Mouse (Mus musculus): ENCODE results near the gene Fcgrt. TPM values are rescaled to one million over a fixed set of nuclear protein-coding genes. Genes with fewer than 3 reads are reported as not detected.
A peak's percentile ranks its signal among the peaks of the same experiment; 100 is the strongest.

Gene Fcgrt
- polyA plus RNA-seq, 1 experiment: not detected

- WGBS: 94% methylated on average over 13 of the region's 13 CpGs
- no peaks in the 10 kb centered on the region for H3K4me1 ChIP-seq (ENCODE audit: control insufficient read depth, insufficient read depth, low read length)
- H3K27ac ChIP-seq (ENCODE audit: insufficient read depth, low read depth, low read length): no peak overlapping the region
- no peak for TF ChIP-seq POLR2A (IDR thresholded peaks at IDR 0.05; ENCODE audit: insufficient read depth, low read depth, low read length)
- TF ChIP-seq CTCF (IDR thresholded peaks at IDR 0.05; ENCODE audit: insufficient read depth, low read depth, low read length): no peak
- no peak overlapping the region for H3K4me3 ChIP-seq (ENCODE audit: insufficient read depth, low read depth, low read length)
Observed at GRCm38 (mm10) chr7:45144368-45145174, 40.9 kb upstream of the Fcgrt start.

GRCm38 (mm10) chr7:45141914-45142313 lies 38.3 kb upstream of the Fcgrt start:
- TF ChIP-seq CTCF (IDR thresholded peaks at IDR 0.05; ENCODE audit: insufficient read depth, low read depth, low read length) (no peak), POLR2A (IDR thresholded peaks at IDR 0.05; ENCODE audit: insufficient read depth, low read depth, low read length) (no peak)
- Histone ChIP-seq H3K27ac (ENCODE audit: insufficient read depth, low read depth, low read length) (no peak overlapping the region), H3K4me1 (ENCODE audit: control insufficient read depth, insufficient read depth, low read length) (no peaks in the 10 kb centered on the region), H3K4me3 (ENCODE audit: insufficient read depth, low read depth, low read length) (no peak overlapping the region)
- 92% methylated on average over 5 of the region's 5 CpGs for WGBS

- WGBS: 88% methylated on average over 3 of the region's 3 CpGs
- no peak overlapping the region for H3K4me3 ChIP-seq (ENCODE audit: insufficient read depth, low read depth, low read length)
- no peaks in the 10 kb centered on the region for H3K4me1 ChIP-seq (ENCODE audit: control insufficient read depth, insufficient read depth, low read length)
- H3K27ac ChIP-seq (ENCODE audit: insufficient read depth, low read depth, low read length): no peak overlapping the region
- TF ChIP-seq CTCF (IDR thresholded peaks at IDR 0.05; ENCODE audit: insufficient read depth, low read depth, low read length) (no peak), POLR2A (IDR thresholded peaks at IDR 0.05; ENCODE audit: insufficient read depth, low read depth, low read length) (no peak)
Observed at GRCm38 (mm10) chr7:45141319-45141718, 37.7 kb upstream of the Fcgrt start.

- H3K4me1 ChIP-seq (ENCODE audit: control insufficient read depth, insufficient read depth, low read length): peaks cover 4% of the 10 kb centered on the region
- no peak overlapping the region for H3K4me3 ChIP-seq (ENCODE audit: insufficient read depth, low read depth, low read length)
- 82% methylated on average over 8 of the region's 8 CpGs for WGBS
- no peak for TF ChIP-seq POLR2A (IDR thresholded peaks at IDR 0.05; ENCODE audit: insufficient read depth, low read depth, low read length)
- TF ChIP-seq CTCF (IDR thresholded peaks at IDR 0.05; ENCODE audit: insufficient read depth, low read depth, low read length): no peak
- H3K27ac ChIP-seq (ENCODE audit: insufficient read depth, low read depth, low read length): no peak overlapping the region
Observed at GRCm38 (mm10) chr7:45139904-45140723, 36.5 kb upstream of the Fcgrt start.

- H3K4me3 ChIP-seq (ENCODE audit: insufficient read depth, low read depth, low read length): no peak overlapping the region
- TF ChIP-seq POLR2A (IDR thresholded peaks at IDR 0.05; ENCODE audit: insufficient read depth, low read depth, low read length): no peak
- no peak for TF ChIP-seq CTCF (IDR thresholded peaks at IDR 0.05; ENCODE audit: insufficient read depth, low read depth, low read length)
- peaks cover 7% of the 10 kb centered on the region for H3K4me1 ChIP-seq (ENCODE audit: control insufficient read depth, insufficient read depth, low read length)
- WGBS: 90% methylated on average over 1 of the region's 1 CpGs
- H3K27ac ChIP-seq (ENCODE audit: insufficient read depth, low read depth, low read length): no peak overlapping the region
Observed at GRCm38 (mm10) chr7:45138403-45138802, 34.8 kb upstream of the Fcgrt start.

- TF ChIP-seq POLR2A (IDR thresholded peaks at IDR 0.05; ENCODE audit: insufficient read depth, low read depth, low read length) (no peak), CTCF (IDR thresholded peaks at IDR 0.05; ENCODE audit: insufficient read depth, low read depth, low read length) (no peak)
Observed at GRCm38 (mm10) chr7:45137171-45138006, 33.7 kb upstream of the Fcgrt start.

GRCm38 (mm10) chr7:45135993-45136567 lies 32.4 kb upstream of the Fcgrt start, which contains the start of the genes Gm45713 and Flt3l:
Gene Gm45713 (minus strand): TSS chr7:45136231.
Gene Flt3l (minus strand): TSS chr7:45136432.
- 3% methylated on average over 29 of the region's 29 CpGs for WGBS

More at GRCm38 (mm10) chr7:45137171-45138006, 33.7 kb upstream of the Fcgrt start:
- WGBS: 90% methylated on average over 12 of the region's 12 CpGs
- no peak overlapping the region for H3K27ac ChIP-seq (ENCODE audit: insufficient read depth, low read depth, low read length)
- H3K4me1 ChIP-seq (ENCODE audit: control insufficient read depth, insufficient read depth, low read length): peaks cover 7% of the 10 kb centered on the region
- no peak overlapping the region for H3K4me3 ChIP-seq (ENCODE audit: insufficient read depth, low read depth, low read length)

GRCm38 (mm10) chr7:45135370-45135769 lies 31.7 kb upstream of the Fcgrt start:
- TF ChIP-seq POLR2A (IDR thresholded peaks at IDR 0.05; ENCODE audit: insufficient read depth, low read depth, low read length): no peak
- TF ChIP-seq CTCF (IDR thresholded peaks at IDR 0.05; ENCODE audit: insufficient read depth, low read depth, low read length): no peak
- Histone ChIP-seq H3K4me3 (ENCODE audit: insufficient read depth, low read depth, low read length) (peak overlapping the region; percentile 66), H3K27ac (ENCODE audit: insufficient read depth, low read depth, low read length) (no peak overlapping the region), H3K4me1 (ENCODE audit: control insufficient read depth, insufficient read depth, low read length) (peaks cover 7% of the 10 kb centered on the region)
- 89% methylated on average over 3 of the region's 3 CpGs for WGBS

More at GRCm38 (mm10) chr7:45135993-45136567, 32.4 kb upstream of the Fcgrt start, which contains the start of the genes Gm45713 and Flt3l:
- peak within 1 kb of the TSS; percentile 66 for H3K4me3 ChIP-seq (ENCODE audit: insufficient read depth, low read depth, low read length)
- TF ChIP-seq POLR2A (IDR thresholded peaks at IDR 0.05; ENCODE audit: insufficient read depth, low read depth, low read length) (no peak), CTCF (IDR thresholded peaks at IDR 0.05; ENCODE audit: insufficient read depth, low read depth, low read length) (peak; percentile 87)
- no peak within 1 kb of the TSS for H3K27ac ChIP-seq (ENCODE audit: insufficient read depth, low read depth, low read length)
- H3K4me1 ChIP-seq (ENCODE audit: control insufficient read depth, insufficient read depth, low read length): peaks cover 7% of the 10 kb centered on the region
